Mouse (Mus musculus) megakaryocyte, embryonic 14.5 days (primary cell): Measurements from ENCODE around the gene Auts2.

Source experiments
- FLI1 ChIP-seq: IDR thresholded peaks from 2 replicates; pipeline ENCODE4 v1.6.1; 2012; ENCODE audit warnings: low read length, inconsistent platforms, mixed read lengths
- GATA1 ChIP-seq: IDR thresholded peaks from 3 replicates; pipeline ENCODE4 v1.6.1; 2012; ENCODE audit warnings: mixed read lengths, low read length, inconsistent platforms, borderline replicate concordance

- no peak for TF ChIP-seq GATA1
- no peak for TF ChIP-seq FLI1
Observed at GRCm38 (mm10) chr5:131584260-131585135, 958.6 kb downstream of the Auts2 start.
